Mouse (Mus musculus): ENCODE data around the gene Brwd3. TPM values are rescaled to one million over a fixed set of nuclear protein-coding genes. Genes with fewer than 3 reads are reported as not detected.

The Brwd3 gene
- total RNA-seq, 2 experiments from 2014 or later = 7.0 to 8.6 TPM

Other genes with a start within 250 kb of the Brwd3 start
- not detected for gene Gm379, start 169.5 kb downstream of the Brwd3 start, total RNA-seq (2021)
- gene Hmgn5, start 179.0 kb upstream of the Brwd3 start, total RNA-seq (2021) = 1 to 10 TPM; 6.0 to 6.6 TPM

All from heart, postnatal 10 days (tissue).